Mouse (Mus musculus): Measurements from ENCODE around the gene Gm10251. TPM values are rescaled to one million over a fixed set of nuclear protein-coding genes. Genes with fewer than 3 reads are reported as not detected.
"Not testable (repeated sequence)": the region's sequence is repeated elsewhere in the genome, so short reads cannot be mapped to it uniquely, and the experiment has no call there.

Gm10251 gene
- polyA plus RNA-seq (2017; shearing (Covaris generic)): not detected

DNA sequence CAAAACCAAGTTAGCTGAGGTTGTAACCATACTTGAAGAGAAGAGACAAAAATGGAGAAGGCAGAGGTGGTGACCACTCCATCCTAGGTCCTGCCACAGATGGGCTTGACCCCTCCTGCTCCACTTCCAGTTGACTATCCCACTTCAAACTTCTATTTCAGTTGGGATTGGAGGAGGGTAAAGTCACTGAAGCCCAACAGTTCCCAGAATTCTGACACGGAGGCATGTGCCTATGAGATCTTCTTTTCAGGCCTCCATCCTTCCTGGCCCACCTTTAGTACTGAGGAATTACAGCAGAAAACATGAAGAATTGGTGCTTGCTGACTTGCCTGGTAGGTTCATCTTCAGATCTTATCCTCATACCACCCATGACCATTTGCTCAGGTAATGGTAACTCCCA, at the start of gene Gm10251:
TSS of gene Gm10251 (minus strand) at position 101 of the 400 bp plus-strand sequence.
- not testable (repeated sequence) for ATAC-seq

- not testable (repeated sequence) for ATAC-seq
These were observed 36.2 kb upstream of the Gm10251 start, which contains the start of gene Gm8050 for GRCm38 (mm10) chr14:6720151-6720550. Gene Gm8050 (minus strand): TSS chr14:6720251.

DNA sequence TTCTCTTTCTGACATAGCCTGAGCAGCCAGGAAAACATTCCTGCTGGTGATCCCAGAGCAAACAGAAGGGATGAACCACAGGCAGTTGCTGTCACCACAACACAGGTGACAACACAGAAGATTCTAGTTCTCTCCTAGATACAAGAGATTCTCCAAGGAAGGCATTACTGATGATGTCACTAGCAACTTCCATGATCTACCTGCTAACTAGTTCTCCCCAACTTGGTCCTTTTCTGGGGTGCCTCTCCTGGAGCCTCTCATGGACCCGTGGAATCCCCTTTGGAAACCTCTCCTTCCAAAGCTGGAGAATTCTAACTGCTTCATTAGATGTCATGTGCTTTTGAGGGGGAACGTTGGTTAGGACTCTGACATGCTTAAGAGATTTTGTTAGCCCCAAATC, 61.7 kb downstream of the Gm10251 start, which contains the start of gene Gm3460:
TSS of gene Gm3460 (minus strand) at position 101 of the 400 bp plus-strand sequence.
- not testable (repeated sequence) for ATAC-seq

DNA sequence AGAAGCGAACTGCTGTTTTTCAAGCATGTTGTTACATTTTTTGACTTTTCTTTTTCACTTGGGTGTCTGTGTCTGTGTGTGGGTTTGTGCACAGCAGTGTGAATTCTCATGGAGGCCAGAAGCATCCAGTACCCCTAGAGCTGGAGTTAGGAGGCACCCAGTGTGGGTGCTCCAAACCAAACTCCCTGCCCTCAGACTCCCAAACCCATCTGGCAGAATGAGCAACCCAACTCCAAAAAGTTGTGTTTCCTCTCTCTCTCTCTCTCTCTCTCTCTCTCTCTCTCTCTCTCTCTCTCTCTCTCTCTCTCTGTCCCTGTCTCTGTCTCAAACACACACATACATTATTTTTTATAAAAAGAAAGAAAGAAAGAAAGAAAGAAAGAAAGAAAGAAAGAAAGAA, 77.5 kb downstream of the Gm10251 start:
- not testable (repeated sequence) for ATAC-seq

DNA sequence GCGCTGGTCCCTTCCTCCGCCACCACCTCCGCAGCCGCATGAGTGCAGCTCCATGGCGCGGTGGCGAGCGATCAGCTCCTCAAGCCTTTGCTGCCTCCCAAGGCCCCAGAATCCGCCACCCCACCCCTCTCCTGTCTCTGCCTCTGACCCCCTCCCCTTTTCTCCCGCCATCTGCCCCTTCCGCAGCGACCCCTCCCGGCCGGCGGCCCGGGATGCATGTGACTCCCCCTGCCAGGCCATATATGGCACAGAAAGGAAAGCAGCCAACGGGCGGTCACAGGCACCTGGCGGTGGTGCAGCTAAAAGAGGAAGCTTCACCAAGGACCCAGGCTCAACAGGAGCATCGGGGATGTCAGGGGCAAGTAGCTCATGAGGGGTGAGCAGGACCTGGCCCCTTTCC, 79.0 kb downstream of the Gm10251 start:
- ATAC-seq: not testable (repeated sequence)

DNA sequence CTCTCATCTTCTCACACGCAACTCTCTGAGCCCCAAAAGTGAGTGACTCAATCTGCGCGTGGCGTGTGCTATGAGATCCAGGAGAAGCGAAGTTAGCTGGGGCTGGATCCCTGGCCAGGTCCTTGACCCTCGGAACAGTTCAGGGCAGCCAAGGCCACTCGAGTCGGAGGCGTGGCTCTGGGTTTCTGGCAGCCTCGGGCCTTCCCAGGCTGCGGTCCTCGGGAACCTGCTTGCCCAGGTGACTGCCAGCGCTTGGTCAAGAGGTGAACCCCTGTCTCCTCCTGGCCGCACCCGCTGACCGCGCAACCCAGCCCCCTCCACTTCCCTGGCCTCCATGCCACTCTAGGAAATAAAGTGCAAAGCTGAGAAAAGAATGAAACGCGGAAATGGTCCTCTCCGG, 79.4 kb downstream of the Gm10251 start:
- ATAC-seq: not testable (repeated sequence)

GRCm38 (mm10) chr14:6590513-6590912, 93.5 kb downstream of the Gm10251 start, which contains the start of gene Gm3629:
Gene Gm3629 (minus strand): TSS chr14:6590613.
- not testable (repeated sequence) for ATAC-seq

Other genes starting within 250 kb of the Gm10251 start
- not detected for gene Gm3594, start 239.6 kb downstream of the Gm10251 start, polyA plus RNA-seq (2017; shearing (Covaris generic))
- gene Gm8356, start 146.9 kb downstream of the Gm10251 start, polyA plus RNA-seq (2017; shearing (Covaris generic)): not detected
- gene Gm3629, start 93.6 kb downstream of the Gm10251 start, polyA plus RNA-seq (2017; shearing (Covaris generic)): 1 to 10 TPM in 1 of 2 experiments, not detected in 1; 1.7 TPM
- not detected for gene Gm3460, start 61.8 kb downstream of the Gm10251 start, polyA plus RNA-seq (2017; shearing (Covaris generic))
- gene Gm8050, start 36.1 kb upstream of the Gm10251 start, polyA plus RNA-seq (2017; shearing (Covaris generic)): not detected
- 10 to 100 TPM; 18.9 to 21.6 TPM for gene Gm3636, start 58.2 kb upstream of the Gm10251 start, polyA plus RNA-seq (2017; shearing (Covaris generic))
- under 1 TPM in 1 of 2 experiments, not detected in 1; 0.37 TPM for gene Gm8362, start 90.2 kb upstream of the Gm10251 start, polyA plus RNA-seq (2017; shearing (Covaris generic))
- not detected for gene Gm3642, start 156.1 kb upstream of the Gm10251 start, polyA plus RNA-seq (2017; shearing (Covaris generic))
- 10 to 100 TPM in 1 of 2 experiments, 1 to 10 TPM in 1; 9.2 to 13.1 TPM for gene Gm3667, start 205.8 kb upstream of the Gm10251 start, polyA plus RNA-seq (2017; shearing (Covaris generic))